Mouse (Mus musculus) heart, adult 2 months (tissue): ENCODE measurements around the gene Slc22a14.
A peak's percentile ranks its signal among the peaks of the same experiment; 100 is the strongest.

ENCODE experiments used
- CTCF ChIP-seq: fragments of 200-600 bp; IDR thresholded peaks from 2 replicates; pipeline ENCODE4 v1.8.1; 2022; ENCODE audit warnings: antibody characterized with exemption, mild to moderate bottlenecking, moderate library complexity
- EP300 ChIP-seq: fragments of 200-500 bp; IDR thresholded peaks from 2 replicates; pipeline ENCODE4 v1.6.1; 2011; ENCODE audit warnings: low read depth, low read length, control low read depth; ENCODE audit not compliant: insufficient read depth
- POLR2A ChIP-seq: fragments of 200-500 bp; IDR thresholded peaks from 2 replicates; pipeline ENCODE4 v1.6.1; 2011; ENCODE audit warnings: mild to moderate bottlenecking, low read depth, low read length, control low read depth; ENCODE audit not compliant: insufficient read depth

DNA sequence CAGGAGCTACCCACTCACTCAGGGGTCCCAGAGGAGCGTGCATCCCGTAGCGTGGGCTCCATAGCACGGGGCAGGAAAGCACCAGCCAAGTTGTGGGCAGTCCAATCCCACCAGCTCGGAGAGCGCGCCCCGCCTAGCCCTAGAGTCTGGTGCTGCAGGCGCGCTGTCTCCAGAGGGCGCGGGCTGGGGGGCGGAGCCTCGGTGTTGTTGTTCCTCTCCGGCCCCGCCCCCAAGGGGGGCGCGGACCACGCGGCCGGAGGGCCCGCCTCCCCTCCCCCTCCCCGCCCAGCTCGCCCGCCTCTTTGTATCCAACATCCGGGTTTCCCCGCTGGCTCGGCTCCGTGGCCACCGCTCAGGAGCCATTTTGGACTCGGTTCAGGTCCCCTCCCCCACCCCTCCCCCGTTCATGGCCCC is 36.5 kb upstream of the Slc22a14 start, which contains the start of gene Acvr2b:
- TF ChIP-seq CTCF (peak; percentile 73), POLR2A (peak; percentile 60; the same call in 1 of the 2 replicates), EP300 (no peak)
